Mouse (Mus musculus): ENCODE measurements around the gene Mad1l1. TPM values are rescaled to one million over a fixed set of nuclear protein-coding genes. Genes with fewer than 3 reads are reported as not detected.
A peak's percentile ranks its signal among the peaks of the same experiment; 100 is the strongest.

The Mad1l1 gene
- polyA plus RNA-seq, 1 experiment from 2014 or later: 39.8 TPM

DNA sequence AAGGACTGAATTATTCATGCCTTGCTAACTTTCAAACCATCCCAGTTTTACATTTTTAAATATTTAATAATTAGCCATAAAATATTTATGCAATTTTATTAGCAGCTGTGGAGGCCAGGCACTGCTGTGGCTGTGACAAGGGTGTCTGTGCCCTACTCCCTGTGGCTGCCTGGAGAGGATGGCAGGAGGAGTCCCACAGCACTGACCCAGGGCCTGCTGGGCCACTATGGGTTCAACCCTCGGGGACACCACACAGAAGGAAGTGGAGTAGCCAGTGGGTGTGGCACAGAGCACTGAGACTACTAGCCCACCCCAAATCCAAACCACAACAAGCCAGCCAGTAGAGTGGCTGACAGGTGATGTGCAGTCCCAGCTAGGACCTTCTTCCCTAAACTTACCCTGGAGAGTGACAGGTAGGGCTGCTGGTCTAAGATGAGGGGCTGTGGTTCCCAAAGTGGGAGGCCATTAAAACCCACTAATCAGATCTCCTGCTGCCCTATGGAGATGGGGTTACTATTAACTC lies 248.1 kb downstream of the Mad1l1 start:
- H3K27ac ChIP-seq: no peak overlapping the region
- H3K4me3 ChIP-seq (replicated peaks): no peak overlapping the region
- 35% methylated on average over 1 of the region's 1 CpGs for WGBS
- no peaks in the 10 kb centered on the region for H3K27me3 ChIP-seq (replicated peaks)
- H3K4me2 ChIP-seq: no peak overlapping the region
- H3K9me3 ChIP-seq: no peaks in the 10 kb centered on the region
- no peak for ATAC-seq (ENCODE audit: insufficient read depth, low FRiP score, low read depth)
- no peaks in the 10 kb centered on the region for H3K4me1 ChIP-seq
- H3K36me3 ChIP-seq: no peaks in the 10 kb centered on the region
- H3K9ac ChIP-seq: no peak overlapping the region

GRCm38 (mm10) chr5:140068506-140068905 lies 252.8 kb downstream of the Mad1l1 start:
- Histone ChIP-seq H3K27ac (no peak overlapping the region), H3K4me3 (replicated peaks) (no peak overlapping the region), H3K4me2 (no peak overlapping the region), H3K9me3 (no peaks in the 10 kb centered on the region), H3K36me3 (peaks cover 3% of the 10 kb centered on the region; the same call in 1 of the 2 replicates), H3K9ac (no peak overlapping the region), H3K27me3 (replicated peaks) (no peaks in the 10 kb centered on the region), H3K4me1 (no peaks in the 10 kb centered on the region)
- whole genome bisulfite sequencing: 71% methylated on average over 5 of the region's 5 CpGs
- ATAC-seq (ENCODE audit: insufficient read depth, low FRiP score, low read depth): no peak

- no peak overlapping the region for H3K9ac ChIP-seq
- no peaks in the 10 kb centered on the region for H3K27me3 ChIP-seq (replicated peaks)
- H3K4me2 ChIP-seq: no peak overlapping the region
- WGBS: 62% methylated on average over 3 of the region's 3 CpGs
- peaks cover 3% of the 10 kb centered on the region; the same call in 1 of the 2 replicates for H3K36me3 ChIP-seq
- H3K9me3 ChIP-seq: no peaks in the 10 kb centered on the region
- ATAC-seq (ENCODE audit: insufficient read depth, low FRiP score, low read depth): no peak
- H3K4me3 ChIP-seq (replicated peaks): no peak overlapping the region
- no peaks in the 10 kb centered on the region for H3K4me1 ChIP-seq
- H3K27ac ChIP-seq: no peak overlapping the region
These were observed 253.3 kb downstream of the Mad1l1 start for GRCm38 (mm10) chr5:140068051-140068450.

DNA sequence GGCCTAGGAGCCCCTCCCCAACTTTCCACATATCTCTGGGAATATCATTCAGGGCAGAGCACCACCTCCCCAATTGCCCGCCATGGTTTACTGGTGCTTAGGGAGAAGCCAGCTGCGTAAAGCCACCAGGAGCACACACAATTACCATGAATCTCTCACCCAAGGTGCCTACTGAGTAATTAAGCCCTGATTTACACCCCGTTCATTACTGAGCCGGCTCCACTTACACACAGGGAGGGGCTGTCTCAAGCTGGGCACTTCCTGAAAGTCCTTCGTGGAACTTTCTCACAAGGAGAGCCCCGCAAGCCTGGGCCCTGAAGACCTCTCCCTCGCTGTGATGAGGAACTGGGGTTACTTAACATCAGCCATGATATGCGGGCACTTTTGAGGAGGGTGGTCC lies 254.6 kb downstream of the Mad1l1 start:
- peaks cover 3% of the 10 kb centered on the region; the same call in 1 of the 2 replicates for H3K36me3 ChIP-seq
- H3K9me3 ChIP-seq: no peaks in the 10 kb centered on the region
- no peak overlapping the region for H3K27ac ChIP-seq
- H3K4me2 ChIP-seq: no peak overlapping the region
- ATAC-seq (ENCODE audit: insufficient read depth, low FRiP score, low read depth): no peak
- no peak overlapping the region for H3K4me3 ChIP-seq (replicated peaks)
- WGBS: 70% methylated on average over 8 of the region's 8 CpGs
- peaks cover 9% of the 10 kb centered on the region; the same call in 1 of the 2 replicates for H3K4me1 ChIP-seq
- H3K9ac ChIP-seq: no peak overlapping the region
- H3K27me3 ChIP-seq (replicated peaks): no peaks in the 10 kb centered on the region

DNA sequence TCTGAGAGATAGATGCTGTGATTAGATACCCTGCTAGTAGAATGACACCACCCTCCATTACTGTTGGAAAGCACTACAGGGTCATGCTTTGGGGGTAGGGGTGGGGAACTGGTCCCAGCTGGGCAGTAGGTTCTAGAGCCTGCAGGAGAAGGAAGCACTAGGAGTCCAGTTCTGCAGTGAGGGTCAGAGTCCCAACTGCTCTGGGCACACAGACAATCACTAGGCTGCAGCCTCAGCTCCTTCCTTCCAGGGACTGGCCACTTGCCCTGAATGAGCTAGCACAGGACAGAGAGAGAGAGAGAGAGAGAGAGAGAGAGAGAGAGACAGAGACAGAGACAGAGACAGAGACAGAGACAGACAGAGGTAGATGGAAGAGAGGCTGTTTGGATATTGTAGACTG lies 255.1 kb downstream of the Mad1l1 start:
- no peak overlapping the region for H3K4me2 ChIP-seq
- no peak overlapping the region for H3K9ac ChIP-seq
- H3K4me3 ChIP-seq (replicated peaks): no peak overlapping the region
- no peak for ATAC-seq (ENCODE audit: insufficient read depth, low FRiP score, low read depth)
- no peaks in the 10 kb centered on the region for H3K27me3 ChIP-seq (replicated peaks)
- H3K4me1 ChIP-seq: peaks cover 14% of the 10 kb centered on the region
- H3K27ac ChIP-seq: no peak overlapping the region
- H3K36me3 ChIP-seq: peaks cover 3% of the 10 kb centered on the region; the same call in 1 of the 2 replicates
- H3K9me3 ChIP-seq: no peaks in the 10 kb centered on the region

DNA sequence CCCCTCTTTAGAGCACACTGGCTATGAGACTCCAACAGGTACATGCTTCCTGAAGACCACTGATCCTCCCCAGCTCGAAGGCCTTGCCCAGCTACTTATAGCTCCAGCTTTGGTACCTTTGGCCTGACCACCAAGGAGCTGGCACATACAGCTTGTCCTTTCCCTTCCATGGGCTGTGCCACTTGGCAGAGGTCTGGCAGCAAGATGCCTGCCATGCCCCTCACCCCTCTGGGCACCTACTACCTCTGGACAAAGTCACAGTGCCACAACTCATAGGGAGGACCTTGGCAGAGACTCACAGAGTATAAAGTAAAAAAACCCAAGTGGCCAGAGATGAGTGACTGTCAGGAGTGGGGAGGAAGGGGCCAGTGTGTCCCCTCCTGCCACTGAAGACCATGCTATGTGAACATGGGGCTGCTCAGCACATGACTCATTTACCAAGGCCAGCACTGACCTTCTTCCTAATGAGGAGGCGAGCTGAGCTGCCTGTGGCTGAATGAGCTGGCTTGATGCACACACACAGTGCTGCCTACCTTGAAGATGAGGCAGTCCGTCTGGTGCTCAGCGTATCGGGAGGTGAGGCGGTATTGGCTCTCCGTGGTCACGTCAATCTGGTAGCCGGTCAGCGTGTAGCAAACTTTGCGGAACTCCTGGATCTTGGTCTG lies 255.9 kb downstream of the Mad1l1 start:
- Histone ChIP-seq H3K9ac (no peak overlapping the region), H3K36me3 (peaks cover 3% of the 10 kb centered on the region; the same call in 1 of the 2 replicates), H3K9me3 (no peaks in the 10 kb centered on the region), H3K4me2 (no peak overlapping the region), H3K4me1 (peaks cover 17% of the 10 kb centered on the region), H3K4me3 (replicated peaks) (no peak overlapping the region), H3K27me3 (replicated peaks) (no peaks in the 10 kb centered on the region), H3K27ac (no peak overlapping the region)
- WGBS: 95% methylated on average over 11 of the region's 11 CpGs
- ATAC-seq (ENCODE audit: insufficient read depth, low FRiP score, low read depth): no peak

DNA sequence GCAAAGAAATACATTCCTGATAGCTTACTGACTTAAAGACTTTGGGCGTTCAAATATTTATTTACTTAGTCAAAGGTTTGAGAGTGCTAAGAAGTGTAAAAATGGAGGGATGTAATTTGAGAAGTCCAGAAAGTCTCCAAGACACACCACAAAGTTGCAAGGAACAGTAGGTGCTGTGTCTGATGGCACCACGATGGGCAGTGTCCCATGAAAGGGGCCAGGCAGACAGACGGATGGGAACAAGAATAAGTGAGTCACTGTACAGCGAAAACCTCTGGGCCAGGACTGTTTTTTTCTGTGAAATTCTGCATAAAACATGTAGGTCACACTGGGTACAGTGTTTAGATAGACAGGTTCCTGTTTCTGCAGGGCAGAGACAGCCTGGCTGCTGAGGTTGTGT lies 256.8 kb downstream of the Mad1l1 start:
- no peaks in the 10 kb centered on the region for H3K9me3 ChIP-seq
- no peak overlapping the region for H3K4me2 ChIP-seq
- ATAC-seq (ENCODE audit: insufficient read depth, low FRiP score, low read depth): no peak
- 63% methylated on average over 4 of the region's 4 CpGs for WGBS
- peaks cover 17% of the 10 kb centered on the region for H3K4me1 ChIP-seq
- peaks cover 3% of the 10 kb centered on the region; the same call in 1 of the 2 replicates for H3K36me3 ChIP-seq
- no peak overlapping the region for H3K4me3 ChIP-seq (replicated peaks)
- no peak overlapping the region for H3K27ac ChIP-seq
- no peak overlapping the region for H3K9ac ChIP-seq
- H3K27me3 ChIP-seq (replicated peaks): no peaks in the 10 kb centered on the region

- no peak overlapping the region for H3K9ac ChIP-seq
- H3K27ac ChIP-seq: no peak overlapping the region
- H3K36me3 ChIP-seq: peaks cover 3% of the 10 kb centered on the region; the same call in 1 of the 2 replicates
- no peak overlapping the region for H3K4me2 ChIP-seq
- H3K4me1 ChIP-seq: peaks cover 17% of the 10 kb centered on the region
- WGBS: 89% methylated on average over 3 of the region's 3 CpGs
- no peaks in the 10 kb centered on the region for H3K27me3 ChIP-seq (replicated peaks)
- H3K4me3 ChIP-seq (replicated peaks): no peak overlapping the region
- ATAC-seq (ENCODE audit: insufficient read depth, low FRiP score, low read depth): no peak
- no peaks in the 10 kb centered on the region for H3K9me3 ChIP-seq
These were observed 258.5 kb downstream of the Mad1l1 start for GRCm38 (mm10) chr5:140062828-140063227.

GRCm38 (mm10) chr5:140062316-140062715 lies 259.0 kb downstream of the Mad1l1 start:
- no peak overlapping the region for H3K9ac ChIP-seq
- WGBS: 67% methylated on average over 3 of the region's 3 CpGs
- H3K4me3 ChIP-seq (replicated peaks): no peak overlapping the region
- peaks cover 17% of the 10 kb centered on the region for H3K4me1 ChIP-seq
- H3K4me2 ChIP-seq: no peak overlapping the region
- no peaks in the 10 kb centered on the region for H3K9me3 ChIP-seq
- no peak overlapping the region for H3K27ac ChIP-seq
- no peaks in the 10 kb centered on the region for H3K27me3 ChIP-seq (replicated peaks)
- ATAC-seq (ENCODE audit: insufficient read depth, low FRiP score, low read depth): no peak
- H3K36me3 ChIP-seq: peaks cover 3% of the 10 kb centered on the region; the same call in 1 of the 2 replicates

GRCm38 (mm10) chr5:140061296-140061879 lies 260.0 kb downstream of the Mad1l1 start:
- Histone ChIP-seq H3K27me3 (replicated peaks) (no peaks in the 10 kb centered on the region), H3K9me3 (no peaks in the 10 kb centered on the region), H3K4me3 (replicated peaks) (no peak overlapping the region), H3K4me2 (no peak overlapping the region), H3K27ac (peak overlapping the region; percentile 31), H3K4me1 (peaks cover 17% of the 10 kb centered on the region), H3K9ac (no peak overlapping the region), H3K36me3 (peaks cover 3% of the 10 kb centered on the region; the same call in 1 of the 2 replicates)
- WGBS: 24% methylated on average over 6 of the region's 6 CpGs
- ATAC-seq (ENCODE audit: insufficient read depth, low FRiP score, low read depth): peak; percentile 76; the same call in 1 of the 2 replicates

DNA sequence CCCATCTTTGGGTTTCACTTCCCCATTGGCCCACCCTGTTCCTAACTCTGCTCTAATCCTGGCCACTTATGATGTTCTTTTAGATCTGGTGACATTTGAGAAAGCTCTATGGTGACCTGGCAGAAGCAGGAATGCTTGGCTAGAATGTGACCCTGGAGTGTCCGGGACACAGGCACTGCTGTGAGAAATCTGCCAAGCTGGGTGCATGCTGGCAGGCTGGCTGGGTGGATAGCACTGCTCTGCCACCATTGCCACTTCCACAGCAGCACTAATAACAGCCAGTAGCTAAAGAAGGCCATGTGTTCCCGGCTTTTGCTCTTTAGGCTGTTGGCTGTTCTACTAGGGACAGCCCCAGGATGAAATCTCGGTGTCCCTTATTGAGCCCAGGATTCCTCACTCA lies 265.1 kb downstream of the Mad1l1 start:
- Histone ChIP-seq H3K4me2 (no peak overlapping the region), H3K27me3 (replicated peaks) (no peaks in the 10 kb centered on the region), H3K27ac (no peak overlapping the region), H3K36me3 (no peaks in the 10 kb centered on the region), H3K9me3 (no peaks in the 10 kb centered on the region), H3K4me3 (replicated peaks) (no peak overlapping the region), H3K9ac (no peak overlapping the region), H3K4me1 (peaks cover 4% of the 10 kb centered on the region; the same call in 1 of the 2 replicates)
- 83% methylated on average over 3 of the region's 3 CpGs for WGBS
- ATAC-seq (ENCODE audit: insufficient read depth, low FRiP score, low read depth): no peak

DNA sequence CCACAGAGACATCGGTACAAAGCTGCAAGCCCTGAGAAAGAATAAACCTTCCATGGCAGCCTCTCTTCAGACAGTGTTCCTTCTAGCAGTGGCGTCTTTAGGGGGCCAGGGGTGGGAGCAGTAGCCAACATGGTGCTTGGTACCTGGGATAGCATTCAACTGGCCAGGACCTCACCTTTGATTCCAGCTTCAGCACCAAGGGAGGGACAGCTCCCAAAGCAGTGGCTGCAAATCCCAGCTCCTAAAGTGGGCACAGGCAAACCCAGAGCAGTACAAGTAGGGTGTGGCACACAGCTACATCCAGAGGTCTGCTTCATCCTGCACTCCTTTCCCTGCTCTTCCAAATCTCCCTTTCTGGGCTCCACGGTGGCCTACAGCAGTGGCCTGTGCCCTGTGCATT lies 265.9 kb downstream of the Mad1l1 start:
- Histone ChIP-seq H3K27ac (no peak overlapping the region), H3K27me3 (replicated peaks) (no peaks in the 10 kb centered on the region), H3K9me3 (no peaks in the 10 kb centered on the region), H3K4me2 (no peak overlapping the region), H3K36me3 (no peaks in the 10 kb centered on the region), H3K9ac (no peak overlapping the region), H3K4me3 (replicated peaks) (no peak overlapping the region), H3K4me1 (no peaks in the 10 kb centered on the region)
- WGBS: 81% methylated on average over 3 of the region's 3 CpGs
- no peak for ATAC-seq (ENCODE audit: insufficient read depth, low FRiP score, low read depth)
